ENCODE assay signal across 22 mouse cellular contexts in genomic region chr19:16085248-16085647, GRCm38 (mm10). TPM values are rescaled to one million over a fixed set of nuclear protein-coding genes. Genes with fewer than 3 reads are reported as not detected.
A peak's percentile ranks its signal among the peaks of the same experiment; 100 is the strongest.
DNase-seq lines count a peak whose midpoint lies in the region; ATAC-seq and TF ChIP-seq lines count a peak whose summit lies in the region.
"Had no signal": no experiment of that assay in that cellular context is flagged by ENCODE, and none has a peak within 500 bp of the region (broad histone marks: within the 10 kb centered on the region; RNA-seq: fewer than 3 reads in every experiment).

No protein-coding gene starts in this region.

- 51% methylated on average over 4 of the region's 4 CpGs for WGBS in forebrain, embryonic 16.5 days
- WGBS in forebrain, embryonic 13.5 days, result 76% methylated on average over 4 of the region's 4 CpGs
- 41% methylated on average over 4 of the region's 4 CpGs for WGBS in hindbrain, postnatal 0 days
- 63% methylated on average over 4 of the region's 4 CpGs for WGBS in hindbrain, embryonic 10.5 days

- DNase-seq in hindbrain, postnatal 0 days (ENCODE audit: low spot score), result peak; percentile 57
- no peak for DNase-seq in hindbrain, embryonic 10.5 days (ENCODE audit: low spot score)
- DNase-seq in c-Kit-positive CD71-positive TER-119-positive erythroid progenitor cells, embryonic 14.5 days (ENCODE audit: low spot score), result no peak
- no peak for DNase-seq in gastrocnemius, postnatal 10 days
- DNase-seq: adrenal gland, postnatal 14 days; cerebellum, adult 8-10 months; gastrocnemius, postnatal 14 days; right cerebral cortex, postnatal 25 days; thymus, adult 18-20 months; thymus, postnatal 4 days had no signal

- H3K27ac ChIP-seq in forebrain, embryonic 16.5 days (ENCODE audit: low read length), result no peak overlapping the region
- H3K27ac ChIP-seq in forebrain, embryonic 13.5 days, result no peak overlapping the region
- no peak overlapping the region for H3K27ac ChIP-seq in hindbrain, postnatal 0 days
- no peak overlapping the region for H3K27ac ChIP-seq in hindbrain, embryonic 10.5 days
- peak overlapping the region; percentile 93 for H3K27ac ChIP-seq in bone marrow macrophage, adult 2 months (ENCODE audit: insufficient read depth, low read depth, low read length)
- H3K27ac ChIP-seq: heart, embryonic 15.5 days; limb, embryonic 12.5 days; liver, embryonic 14.5 days; lung, embryonic 15.5 days had no signal

- peak; percentile 47; the same call in 1 of the 2 replicates for ATAC-seq in forebrain, embryonic 16.5 days
- ATAC-seq in forebrain, embryonic 13.5 days, result no peak
- ATAC-seq in hindbrain, postnatal 0 days, result peak; percentile 62; the same call in 1 of the 2 replicates
- ATAC-seq in granulocyte monocyte progenitor cell, adult 5-6 weeks (replicated peaks; ENCODE audit: poor library complexity, severe bottlenecking), result peak; percentile 40; the same call in 1 of the 2 replicates
- ATAC-seq: activated CD4-positive, CD25-positive, alpha-beta regulatory T cell, adult 4 months; intestine, postnatal 0 days had no signal

- no peak for TF ChIP-seq POLR2A in bone marrow macrophage, adult 2 months (IDR thresholded peaks at IDR 0.05; ENCODE audit: borderline replicate concordance, low read depth, low read length)

- no peak overlapping the region for H3K4me3 ChIP-seq in forebrain, embryonic 16.5 days (replicated peaks; ENCODE audit: low read length)
- no peak overlapping the region for H3K4me3 ChIP-seq in forebrain, embryonic 13.5 days
- no peak overlapping the region for H3K4me3 ChIP-seq in hindbrain, postnatal 0 days (ENCODE audit: low read length)
- no peak overlapping the region for H3K4me3 ChIP-seq in hindbrain, embryonic 10.5 days
- no peak overlapping the region for H3K4me3 ChIP-seq in bone marrow macrophage, adult 2 months (ENCODE audit: insufficient read depth, low read length)
- H3K4me3 ChIP-seq: erythroblast, embryonic 14.5 days; heart, embryonic 15.5 days; limb, embryonic 12.5 days; lung, embryonic 15.5 days had no signal

- no peaks in the 10 kb centered on the region for H3K9me3 ChIP-seq in forebrain, embryonic 16.5 days (ENCODE audit: control insufficient read depth, low read length)
- no peaks in the 10 kb centered on the region for H3K9me3 ChIP-seq in forebrain, embryonic 13.5 days (replicated peaks)
- H3K9me3 ChIP-seq in hindbrain, postnatal 0 days (ENCODE audit: low read length), result 0 out of 2 replicates have a peak, but pooled peaks cover 2% of the 10 kb centered on the region
- peaks cover 6% of the 10 kb centered on the region for H3K9me3 ChIP-seq in hindbrain, embryonic 10.5 days
- H3K9me3 ChIP-seq: G1E; heart, embryonic 15.5 days; lung, embryonic 15.5 days had no signal

- no peaks in the 10 kb centered on the region for H3K27me3 ChIP-seq in forebrain, embryonic 16.5 days (replicated peaks; ENCODE audit: control insufficient read depth, insufficient read depth, low read length)
- no peaks in the 10 kb centered on the region for H3K27me3 ChIP-seq in forebrain, embryonic 13.5 days
- no peaks in the 10 kb centered on the region for H3K27me3 ChIP-seq in hindbrain, postnatal 0 days (ENCODE audit: insufficient read depth, low read length)
- no peaks in the 10 kb centered on the region for H3K27me3 ChIP-seq in hindbrain, embryonic 10.5 days (ENCODE audit: insufficient read depth, poor library complexity, severe bottlenecking)
- H3K27me3 ChIP-seq: heart, embryonic 15.5 days; limb, embryonic 12.5 days; lung, embryonic 15.5 days had no signal

- H3K9ac ChIP-seq in forebrain, embryonic 16.5 days (replicated peaks; ENCODE audit: low read depth, low read length), result no peak overlapping the region
- H3K9ac ChIP-seq in forebrain, embryonic 13.5 days, result no peak overlapping the region
- no peak overlapping the region for H3K9ac ChIP-seq in hindbrain, postnatal 0 days (replicated peaks; ENCODE audit: low read length)
- H3K9ac ChIP-seq: heart, embryonic 15.5 days; limb, embryonic 12.5 days; liver, embryonic 14.5 days; lung, embryonic 15.5 days had no signal

- no peaks in the 10 kb centered on the region for H3K4me1 ChIP-seq in forebrain, embryonic 16.5 days (replicated peaks; ENCODE audit: control insufficient read depth, insufficient read depth, low read length)
- no peaks in the 10 kb centered on the region for H3K4me1 ChIP-seq in forebrain, embryonic 13.5 days
- H3K4me1 ChIP-seq in hindbrain, postnatal 0 days (ENCODE audit: insufficient read depth, low read length), result no peaks in the 10 kb centered on the region
- H3K4me1 ChIP-seq in hindbrain, embryonic 10.5 days (replicated peaks), result no peaks in the 10 kb centered on the region
- peaks cover 29% of the 10 kb centered on the region for H3K4me1 ChIP-seq in bone marrow macrophage, adult 2 months (ENCODE audit: control insufficient read depth, insufficient read depth, low read length)
- H3K4me1 ChIP-seq: heart, embryonic 15.5 days; limb, embryonic 12.5 days; lung, embryonic 15.5 days had no signal

- no peaks in the 10 kb centered on the region for H3K36me3 ChIP-seq in forebrain, embryonic 16.5 days (ENCODE audit: control insufficient read depth, insufficient read depth)
- H3K36me3 ChIP-seq in forebrain, embryonic 13.5 days (ENCODE audit: poor library complexity, severe bottlenecking), result no peaks in the 10 kb centered on the region
- H3K36me3 ChIP-seq in hindbrain, postnatal 0 days (ENCODE audit: insufficient read depth, low read length), result no peaks in the 10 kb centered on the region
- H3K36me3 ChIP-seq in hindbrain, embryonic 10.5 days, result no peaks in the 10 kb centered on the region
- H3K36me3 ChIP-seq: G1E; heart, embryonic 15.5 days; limb, embryonic 12.5 days; lung, embryonic 15.5 days had no signal

- H3K4me2 ChIP-seq in forebrain, embryonic 16.5 days (ENCODE audit: low read length), result no peak overlapping the region
- no peak overlapping the region for H3K4me2 ChIP-seq in forebrain, embryonic 13.5 days
- H3K4me2 ChIP-seq in hindbrain, postnatal 0 days (ENCODE audit: low read depth, low read length), result no peak overlapping the region
- H3K4me2 ChIP-seq: heart, embryonic 15.5 days; limb, embryonic 12.5 days; lung, embryonic 15.5 days had no signal

- TF ChIP-seq CTCF in hindbrain, postnatal 0 days (IDR thresholded peaks at IDR 0.05; ENCODE audit: low read depth), result no peak
- no peak for TF ChIP-seq CTCF in bone marrow macrophage, adult 2 months (IDR thresholded peaks at IDR 0.05; ENCODE audit: low read depth, low read length)

RNA-seq across cellular contexts. Expression of gene Gnaq, which starts 47.4 kb away (rescaled TPM):
- 105 and 122 TPM in 2 replicates for polyA plus RNA-seq in forebrain, embryonic 16.5 days (2015; fragmentation: Nextera tagmentation; extraction: Ambion mirVana)
- polyA plus RNA-seq in forebrain, embryonic 13.5 days (2015; fragmentation: Nextera tagmentation; extraction: Ambion mirVana), result 55.5 and 67.0 TPM in 2 replicates
- total RNA-seq in hindbrain, postnatal 0 days (2014; rRNA removed), result 101 and 103 TPM in 2 replicates
- polyA plus RNA-seq in hindbrain, postnatal 0 days (2015; fragmentation: Nextera tagmentation; extraction: Ambion mirVana), result 75.1 and 85.7 TPM in 2 replicates
- polyA plus RNA-seq in hindbrain, embryonic 10.5 days (2016; fragmentation: Nextera tagmentation; extraction: Ambion mirVana), result 23.1 and 26.7 TPM in 2 replicates
- 86.9 and 96.5 TPM in 2 replicates for polyA plus RNA-seq in bone marrow macrophage, adult 2 months (2012; ENCODE audit: insufficient read depth, insufficient read length, missing spikeins)
- 21.2 and 28.6 TPM in 2 replicates for total RNA-seq in granulocyte monocyte progenitor cell, adult 5-6 weeks (2014; fragmentation: Nextera tagmentation)
- total RNA-seq in granulocyte monocyte progenitor cell, adult 5-6 weeks (2017), result 12.3 and 16.3 TPM in 2 replicates
- 10 to 100 TPM; 23.7 to 29.4 TPM for total RNA-seq in gastrocnemius, postnatal 10 days (2021)
- polyA plus RNA-seq: erythroblast, embryonic 14.5 days; G1E had no signal
